In the genomic region with DNA sequence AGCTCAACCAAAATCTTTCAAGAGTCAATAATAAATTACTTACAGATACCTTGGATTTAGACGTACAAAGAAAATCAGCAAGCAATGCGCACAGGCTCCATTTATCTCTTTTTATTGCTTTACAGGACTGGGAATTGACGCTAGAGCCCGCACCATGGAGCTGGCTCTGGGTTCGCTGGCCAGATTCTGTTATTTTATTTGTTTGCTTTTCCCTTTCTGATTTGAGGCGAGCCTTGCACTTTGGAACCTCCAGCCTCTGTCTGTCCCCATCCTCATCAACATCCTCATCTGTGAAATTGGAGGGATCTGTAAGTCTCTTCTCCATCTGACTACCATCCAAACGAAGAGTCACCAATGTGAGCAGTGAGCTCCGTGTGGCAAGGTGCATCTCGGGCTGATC, we compare ENCODE assay signal across 31 mouse cellular contexts.
"Had no signal": no experiment of that assay in that cellular context is flagged by ENCODE, and none has a peak within 500 bp of the region (broad histone marks: within the 10 kb centered on the region; RNA-seq: fewer than 3 reads in every experiment).

No protein-coding gene starts in this region.

- H3K4me2 ChIP-seq: limb, embryonic 12.5 days; limb, embryonic 13.5 days; limb, embryonic 15.5 days; liver, embryonic 11.5 days; liver, embryonic 13.5 days; liver, embryonic 15.5 days; lung, embryonic 14.5 days; lung, embryonic 15.5 days; midbrain, embryonic 11.5 days; midbrain, embryonic 12.5 days; midbrain, embryonic 13.5 days; midbrain, embryonic 15.5 days; neural tube, embryonic 12.5 days had no signal

- H3K9me3 ChIP-seq: limb, embryonic 10.5 days; limb, embryonic 12.5 days; limb, embryonic 13.5 days; limb, embryonic 15.5 days; liver, embryonic 13.5 days; liver, embryonic 15.5 days; lung, embryonic 15.5 days; megakaryocyte, embryonic 14.5 days; midbrain, embryonic 10.5 days; midbrain, embryonic 12.5 days; midbrain, embryonic 13.5 days; midbrain, embryonic 15.5 days; neural tube, embryonic 12.5 days had no signal

- H3K36me3 ChIP-seq: limb, embryonic 10.5 days; limb, embryonic 12.5 days; limb, embryonic 13.5 days; limb, embryonic 15.5 days; liver, embryonic 13.5 days; liver, embryonic 15.5 days; lung, embryonic 15.5 days; midbrain, embryonic 10.5 days; midbrain, embryonic 12.5 days; midbrain, embryonic 13.5 days; midbrain, embryonic 15.5 days; neural tube, embryonic 12.5 days had no signal

- H3K27me3 ChIP-seq: limb, embryonic 12.5 days; limb, embryonic 13.5 days; limb, embryonic 15.5 days; liver, embryonic 13.5 days; liver, embryonic 15.5 days; lung, embryonic 15.5 days; megakaryocyte, embryonic 14.5 days; midbrain, embryonic 12.5 days; midbrain, embryonic 13.5 days; midbrain, embryonic 15.5 days; neural tube, embryonic 12.5 days had no signal

- DNase-seq: left cerebral cortex, postnatal 4 days; liver; liver, embryonic 13.5 days; liver, postnatal 0 days; lung, adult 18-20 months; lung, adult 2 months; lung, embryonic 14.5 days; lung, postnatal 10 days; lung, postnatal 14 days; lung, postnatal 36 days; lung, postnatal 4 days; midbrain, embryonic 14.5 days had no signal

- ATAC-seq: liver, postnatal 0 days; lung, postnatal 0 days; midbrain, embryonic 13.5 days; midbrain, embryonic 15.5 days; midbrain, embryonic 16.5 days had no signal

- H3K9ac ChIP-seq: limb, embryonic 12.5 days; limb, embryonic 13.5 days; limb, embryonic 15.5 days; liver, embryonic 13.5 days; liver, embryonic 14.5 days; liver, embryonic 15.5 days; liver, postnatal 0 days; lung, embryonic 14.5 days; lung, embryonic 15.5 days; midbrain, embryonic 12.5 days; midbrain, embryonic 13.5 days; midbrain, embryonic 15.5 days; neural tube, embryonic 12.5 days had no signal

- H3K4me1 ChIP-seq: limb, embryonic 10.5 days; limb, embryonic 12.5 days; limb, embryonic 13.5 days; limb, embryonic 15.5 days; liver, embryonic 13.5 days; liver, embryonic 15.5 days; lung, embryonic 15.5 days; midbrain, embryonic 10.5 days; midbrain, embryonic 12.5 days; midbrain, embryonic 13.5 days; midbrain, embryonic 15.5 days; neural tube, embryonic 12.5 days had no signal

- H3K4me3 ChIP-seq: limb, embryonic 10.5 days; limb, embryonic 12.5 days; limb, embryonic 13.5 days; limb, embryonic 15.5 days; liver, embryonic 13.5 days; liver, embryonic 15.5 days; lung, embryonic 15.5 days; megakaryocyte, embryonic 14.5 days; midbrain, embryonic 10.5 days; midbrain, embryonic 12.5 days; midbrain, embryonic 13.5 days; midbrain, embryonic 15.5 days; myocyte; neural tube, embryonic 12.5 days had no signal

- H3K27ac ChIP-seq: limb, embryonic 10.5 days; limb, embryonic 12.5 days; limb, embryonic 13.5 days; limb, embryonic 15.5 days; liver, embryonic 13.5 days; liver, embryonic 14.5 days; liver, embryonic 15.5 days; lung, embryonic 15.5 days; macrophage; midbrain, embryonic 10.5 days; midbrain, embryonic 12.5 days; midbrain, embryonic 13.5 days; midbrain, embryonic 15.5 days; neural tube, embryonic 12.5 days had no signal
